Mouse (Mus musculus): ENCODE results near the gene Adam12. TPM values are rescaled to one million over a fixed set of nuclear protein-coding genes. Genes with fewer than 3 reads are reported as not detected.

The Adam12 gene
- polyA plus RNA-seq (2012; ENCODE audit: insufficient read depth, insufficient read length, low replicate concordance, missing spikeins) = not detected in 2 replicates

DNA sequence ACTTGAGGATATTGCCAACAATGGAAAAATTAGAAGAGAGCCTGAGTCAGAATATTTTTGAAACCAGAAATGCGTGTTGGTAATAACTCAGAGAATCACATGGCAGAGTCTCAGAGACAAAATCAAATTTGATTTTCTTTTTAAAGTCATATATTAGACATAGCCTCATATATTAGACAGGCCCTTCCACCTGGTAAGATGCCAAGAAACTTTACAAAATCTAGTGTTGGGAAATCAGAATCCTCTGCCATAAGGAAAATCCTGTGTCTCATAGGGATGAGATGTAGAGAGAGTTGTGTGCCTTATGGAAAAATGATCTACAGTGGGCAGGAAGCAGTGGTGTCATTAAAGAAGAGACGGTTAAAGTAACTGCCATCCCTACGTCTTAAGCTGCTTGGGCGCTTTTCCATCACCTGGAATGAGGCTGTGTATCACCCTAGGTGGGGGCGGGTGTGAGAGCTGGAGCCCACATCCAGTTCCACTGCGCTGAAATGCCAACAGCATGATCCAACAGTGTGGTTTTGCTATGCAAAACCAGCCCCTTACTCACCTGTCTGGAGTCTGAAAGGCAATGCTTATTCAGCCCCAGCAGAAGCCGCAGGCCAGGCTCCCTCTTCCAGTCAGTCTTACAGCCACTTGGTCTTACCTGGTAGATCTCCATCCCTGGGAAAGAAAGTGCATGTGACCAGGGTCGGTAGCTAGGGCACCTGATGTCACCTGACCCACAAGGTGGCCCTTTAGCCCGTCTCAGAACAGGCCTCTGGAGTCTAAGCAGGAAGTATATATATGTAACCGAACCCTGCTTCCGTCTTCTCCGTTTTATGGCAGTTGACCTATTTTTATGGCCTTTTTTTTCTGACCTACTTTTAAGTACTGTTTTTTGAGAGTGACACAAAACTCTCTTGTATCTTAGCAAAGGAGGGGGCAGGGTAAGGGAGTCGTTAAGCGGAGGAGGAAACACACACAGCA is at the start of gene Adam12:
Gene Adam12, minus strand, starts transcription at position 769 of the 969 bp plus-strand sequence.
- Histone ChIP-seq H3K27ac (ENCODE audit: insufficient read depth, low read depth, low read length) (no peak within 1 kb of the TSS), H3K4me3 (ENCODE audit: insufficient read depth, low read depth, low read length) (no peak within 1 kb of the TSS), H3K4me1 (ENCODE audit: control insufficient read depth, insufficient read depth, low read length) (no peaks in the 10 kb centered on the region)
- WGBS = 78% methylated on average over 14 of the region's 14 CpGs
- TF ChIP-seq CTCF (IDR thresholded peaks at IDR 0.05; ENCODE audit: insufficient read depth, low read depth, low read length) (no peak), POLR2A (IDR thresholded peaks at IDR 0.05; ENCODE audit: insufficient read depth, low read depth, low read length) (no peak)

DNA sequence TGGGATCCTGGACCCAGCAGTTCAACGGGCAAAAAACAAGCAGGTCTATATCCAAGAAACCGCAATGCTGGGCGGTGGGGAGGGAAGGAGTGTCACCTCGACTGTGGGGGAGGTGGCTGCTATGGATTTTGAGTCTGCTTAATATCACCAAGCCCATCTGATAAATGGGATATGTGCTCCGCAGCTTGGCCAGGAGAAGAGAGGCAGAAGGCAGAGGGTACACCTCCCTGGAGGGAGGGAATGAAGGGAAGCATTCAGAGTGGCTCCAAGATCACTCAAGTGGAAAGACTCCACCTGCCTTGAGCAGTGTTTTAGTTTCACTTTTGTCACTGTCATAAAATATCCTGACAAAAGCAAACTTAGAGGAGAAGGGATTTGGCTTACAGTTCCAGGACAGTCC is 41.0 kb upstream of the Adam12 start:
- 77% methylated on average over 5 of the region's 5 CpGs for WGBS
- Histone ChIP-seq H3K4me1 (ENCODE audit: control insufficient read depth, insufficient read depth, low read length) (no peaks in the 10 kb centered on the region), H3K27ac (ENCODE audit: insufficient read depth, low read depth, low read length) (no peak overlapping the region), H3K4me3 (ENCODE audit: insufficient read depth, low read depth, low read length) (no peak overlapping the region)
- TF ChIP-seq CTCF (IDR thresholded peaks at IDR 0.05; ENCODE audit: insufficient read depth, low read depth, low read length) (no peak), POLR2A (IDR thresholded peaks at IDR 0.05; ENCODE audit: insufficient read depth, low read depth, low read length) (no peak)

DNA sequence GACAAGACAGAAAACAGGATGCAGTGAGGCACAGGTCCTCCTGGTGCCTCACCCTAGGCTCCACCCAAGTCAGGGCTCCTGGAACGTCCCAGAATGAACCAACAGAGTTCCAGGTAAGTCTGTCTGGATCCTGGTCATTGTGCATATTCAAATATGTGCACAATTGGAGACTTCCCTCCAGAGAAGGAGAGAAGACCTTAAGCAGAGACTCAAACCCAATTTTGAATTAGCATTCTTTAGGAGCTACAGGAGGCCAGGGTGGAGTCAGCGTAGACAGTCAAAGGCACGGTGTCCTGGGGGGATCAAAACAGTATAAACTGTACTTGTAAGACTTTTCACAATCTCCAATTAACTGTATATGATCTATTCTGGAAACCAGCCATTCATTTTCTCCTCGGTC is 40.5 kb upstream of the Adam12 start:
- no peak for TF ChIP-seq CTCF (IDR thresholded peaks at IDR 0.05; ENCODE audit: insufficient read depth, low read depth, low read length)
- TF ChIP-seq POLR2A (IDR thresholded peaks at IDR 0.05; ENCODE audit: insufficient read depth, low read depth, low read length) = no peak
- Histone ChIP-seq H3K27ac (ENCODE audit: insufficient read depth, low read depth, low read length) (no peak overlapping the region), H3K4me1 (ENCODE audit: control insufficient read depth, insufficient read depth, low read length) (no peaks in the 10 kb centered on the region), H3K4me3 (ENCODE audit: insufficient read depth, low read depth, low read length) (no peak overlapping the region)
- WGBS = 76% methylated on average over 4 of the region's 4 CpGs

DNA sequence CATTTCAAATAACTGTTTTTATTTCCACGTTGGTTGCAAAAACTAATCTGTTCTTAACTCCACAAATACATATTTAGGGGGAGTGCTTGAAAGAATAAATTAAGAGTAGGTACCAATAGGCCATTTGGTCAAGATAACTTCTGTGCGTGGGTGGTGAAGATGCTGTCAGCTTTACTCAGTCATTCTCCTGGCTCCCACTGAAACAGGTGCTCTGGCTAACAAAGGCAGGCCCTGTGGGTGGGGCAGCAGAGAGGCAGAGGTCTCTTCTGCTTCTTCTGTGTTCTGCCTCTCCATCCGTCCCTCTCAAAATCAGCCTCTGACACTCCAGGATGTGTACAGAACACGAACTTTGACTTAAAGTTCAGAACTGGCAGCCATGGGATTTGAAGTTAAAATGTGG is 33.8 kb upstream of the Adam12 start:
- H3K4me1 ChIP-seq (ENCODE audit: control insufficient read depth, insufficient read depth, low read length) = no peaks in the 10 kb centered on the region
- no peak overlapping the region for H3K27ac ChIP-seq (ENCODE audit: insufficient read depth, low read depth, low read length)
- no peak for TF ChIP-seq CTCF (IDR thresholded peaks at IDR 0.05; ENCODE audit: insufficient read depth, low read depth, low read length)
- no peak for TF ChIP-seq POLR2A (IDR thresholded peaks at IDR 0.05; ENCODE audit: insufficient read depth, low read depth, low read length)
- no peak overlapping the region for H3K4me3 ChIP-seq (ENCODE audit: insufficient read depth, low read depth, low read length)
- WGBS = 88% methylated on average over 4 of the region's 4 CpGs

DNA sequence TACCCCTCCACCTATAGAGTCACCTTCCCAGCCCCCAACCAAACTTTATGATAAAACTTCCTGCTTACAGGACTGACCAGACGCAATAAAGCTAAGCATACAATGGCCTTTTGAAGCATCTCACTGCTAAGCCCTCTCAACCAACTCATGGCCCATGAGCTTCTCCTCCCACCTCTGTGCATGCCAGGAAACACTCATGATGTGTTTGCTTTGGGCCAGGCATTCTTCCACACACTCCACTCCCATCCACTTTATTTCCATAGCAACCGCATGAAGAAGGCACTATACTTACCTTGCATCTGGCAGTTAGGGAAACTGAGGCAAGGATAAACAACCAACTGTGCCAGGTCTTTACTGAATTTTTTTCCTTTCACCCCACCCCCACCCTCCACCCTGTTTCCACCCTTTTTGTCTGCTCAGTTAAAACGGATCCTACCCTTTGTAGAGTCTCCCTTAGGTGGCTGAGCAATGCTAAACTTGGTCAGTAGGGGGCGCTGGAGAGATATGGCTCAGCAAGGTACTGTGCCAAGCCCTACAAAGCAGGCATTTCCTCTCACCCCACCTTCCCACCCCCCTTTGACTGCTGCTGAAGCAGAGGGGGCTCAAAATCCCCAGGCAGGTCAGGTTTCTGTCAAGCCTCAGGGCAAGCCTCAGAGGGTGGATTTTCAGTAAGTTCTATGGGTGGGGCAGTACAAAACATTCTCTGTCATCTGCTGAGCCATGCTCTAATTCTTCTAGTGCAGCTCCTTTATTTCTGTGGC is 31.4 kb upstream of the Adam12 start:
- no peaks in the 10 kb centered on the region for H3K4me1 ChIP-seq (ENCODE audit: control insufficient read depth, insufficient read depth, low read length)
- 43% methylated on average over 4 of the region's 4 CpGs for WGBS
- TF ChIP-seq POLR2A (IDR thresholded peaks at IDR 0.05; ENCODE audit: insufficient read depth, low read depth, low read length) (no peak), CTCF (IDR thresholded peaks at IDR 0.05; ENCODE audit: insufficient read depth, low read depth, low read length) (peak; percentile 57)
- no peak overlapping the region for H3K4me3 ChIP-seq (ENCODE audit: insufficient read depth, low read depth, low read length)
- H3K27ac ChIP-seq (ENCODE audit: insufficient read depth, low read depth, low read length) = no peak overlapping the region

DNA sequence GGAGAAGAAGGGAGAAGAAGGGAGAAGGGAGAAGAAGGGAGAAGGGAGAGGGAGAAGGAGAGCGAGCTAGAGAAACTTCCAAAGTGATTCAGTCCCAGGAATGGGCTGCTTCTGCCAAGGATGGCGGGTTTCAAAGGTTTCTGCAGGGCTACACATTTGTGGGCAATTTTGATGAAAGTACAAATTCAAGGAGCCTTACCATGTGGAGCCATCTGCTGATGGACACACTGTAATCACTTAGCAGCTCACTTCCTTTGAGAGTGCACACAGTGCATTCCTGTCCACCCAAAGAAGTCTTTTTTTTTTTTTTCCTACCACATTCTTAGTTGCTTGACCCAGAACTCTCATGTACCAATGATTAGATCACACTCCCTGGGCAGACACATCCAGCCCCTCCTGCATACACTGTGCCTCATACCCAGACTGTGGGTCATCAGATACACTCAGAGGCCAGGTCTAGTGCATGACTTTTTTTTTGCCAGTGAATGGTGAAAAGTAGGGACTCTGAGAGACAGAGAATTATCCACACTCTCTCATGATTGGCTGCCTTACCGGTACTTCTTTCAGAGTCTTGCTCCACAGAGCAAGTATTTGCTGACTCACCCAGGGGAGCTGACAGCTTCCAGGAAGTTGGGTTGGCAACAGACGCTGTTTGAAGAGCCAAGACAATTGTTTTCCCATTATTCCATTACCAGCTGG is 29.2 kb upstream of the Adam12 start:
- no peaks in the 10 kb centered on the region for H3K4me1 ChIP-seq (ENCODE audit: control insufficient read depth, insufficient read depth, low read length)
- no peak overlapping the region for H3K4me3 ChIP-seq (ENCODE audit: insufficient read depth, low read depth, low read length)
- no peak overlapping the region for H3K27ac ChIP-seq (ENCODE audit: insufficient read depth, low read depth, low read length)
- TF ChIP-seq CTCF (IDR thresholded peaks at IDR 0.05; ENCODE audit: insufficient read depth, low read depth, low read length) (no peak), POLR2A (IDR thresholded peaks at IDR 0.05; ENCODE audit: insufficient read depth, low read depth, low read length) (no peak)
- WGBS = 44% methylated on average over 4 of the region's 4 CpGs

DNA sequence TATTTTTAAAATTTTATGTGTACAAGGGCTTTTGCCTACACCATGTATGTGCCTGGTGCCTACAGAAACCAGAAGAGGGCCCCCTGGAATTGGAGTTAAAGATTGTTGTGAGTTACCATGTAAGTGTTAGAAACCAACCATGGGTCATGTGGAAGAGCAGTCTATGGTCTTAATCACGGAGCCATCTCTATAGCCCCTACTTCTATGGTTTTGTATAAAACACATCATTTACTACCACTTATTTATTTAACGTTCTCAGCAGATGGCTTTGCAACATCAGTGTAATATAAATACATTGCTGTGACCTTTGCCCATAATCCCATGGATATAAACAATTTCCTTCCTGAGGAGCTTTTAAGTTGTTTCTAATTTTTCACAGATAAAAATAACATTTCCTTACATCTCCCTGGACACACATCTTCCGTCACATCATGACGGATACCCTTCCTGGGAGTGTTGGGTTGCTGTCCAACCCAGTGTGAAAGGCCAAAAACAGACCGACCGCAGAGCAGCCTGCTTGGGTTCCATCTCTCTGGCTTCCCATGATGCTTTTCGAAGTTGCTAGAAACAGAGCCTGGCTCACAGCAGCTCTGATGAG is 18.4 kb upstream of the Adam12 start:
- Histone ChIP-seq H3K27ac (ENCODE audit: insufficient read depth, low read depth, low read length) (no peak overlapping the region), H3K4me3 (ENCODE audit: insufficient read depth, low read depth, low read length) (no peak overlapping the region), H3K4me1 (ENCODE audit: control insufficient read depth, insufficient read depth, low read length) (no peaks in the 10 kb centered on the region)
- WGBS = 87% methylated on average over 7 of the region's 7 CpGs
- TF ChIP-seq CTCF (IDR thresholded peaks at IDR 0.05; ENCODE audit: insufficient read depth, low read depth, low read length) = no peak

DNA sequence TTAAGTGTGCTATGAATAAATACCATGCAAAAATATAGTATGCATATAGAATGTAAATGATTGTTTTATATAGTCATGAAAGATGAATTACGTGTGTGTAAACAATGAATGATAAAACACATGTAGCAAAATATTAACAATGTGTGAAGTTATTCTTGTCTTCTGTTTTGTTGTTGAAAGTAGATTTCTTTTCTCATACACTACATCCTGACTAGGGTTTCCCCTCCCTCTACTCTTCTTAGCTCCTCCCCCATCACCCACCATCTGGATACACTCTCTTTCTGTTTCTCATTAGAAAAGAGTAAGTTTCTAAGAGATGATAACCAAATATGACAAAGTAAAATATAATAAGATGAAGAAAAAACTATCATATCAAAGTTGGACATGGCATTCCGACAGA is 16.1 kb upstream of the Adam12 start:
- no peak overlapping the region for H3K27ac ChIP-seq (ENCODE audit: insufficient read depth, low read depth, low read length)

More for the DNA sequence above, 16.1 kb upstream of the Adam12 start:
- over 99% methylated on average over 2 of the region's 2 CpGs for WGBS
- TF ChIP-seq POLR2A (IDR thresholded peaks at IDR 0.05; ENCODE audit: insufficient read depth, low read depth, low read length) = no peak
- no peak for TF ChIP-seq CTCF (IDR thresholded peaks at IDR 0.05; ENCODE audit: insufficient read depth, low read depth, low read length)
- Histone ChIP-seq H3K4me1 (ENCODE audit: control insufficient read depth, insufficient read depth, low read length) (no peaks in the 10 kb centered on the region), H3K4me3 (ENCODE audit: insufficient read depth, low read depth, low read length) (no peak overlapping the region)

All from olfactory bulb, adult 2 months (tissue).